Mouse (Mus musculus): ENCODE data around the gene Parvb. TPM values are rescaled to one million over a fixed set of nuclear protein-coding genes. Genes with fewer than 3 reads are reported as not detected.

The Parvb gene
- polyA plus RNA-seq, 1 experiment: 54.5 TPM

DNA sequence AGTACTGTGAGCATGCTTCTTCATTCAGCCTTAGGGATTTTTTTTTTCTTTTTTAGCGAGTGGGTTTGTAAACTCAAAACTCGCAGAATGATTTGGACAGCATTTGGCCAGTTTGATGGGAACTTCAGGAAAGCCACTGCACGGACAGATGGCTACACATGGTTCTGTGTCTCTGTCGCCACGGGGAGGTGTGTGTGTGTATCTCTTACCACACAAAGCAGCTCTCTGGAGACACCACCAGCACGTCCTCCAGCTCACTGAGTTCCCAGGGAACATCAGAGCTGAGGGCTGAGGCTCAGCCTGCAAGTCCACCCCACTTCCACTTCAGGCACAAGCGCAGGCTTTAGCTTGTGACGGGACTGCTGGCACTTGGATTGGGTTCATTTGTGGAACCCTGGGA, 22.5 kb downstream of the Parvb start:
- no peak overlapping the region for H3K27ac ChIP-seq (ENCODE audit: insufficient read depth, low read length)
- H3K9me3 ChIP-seq (replicated peaks; ENCODE audit: control insufficient read depth, insufficient read depth, low read length, poor library complexity, severe bottlenecking): no peaks in the 10 kb centered on the region
- no peaks in the 10 kb centered on the region for H3K36me3 ChIP-seq (ENCODE audit: control insufficient read depth, insufficient read depth, low read length, poor library complexity, severe bottlenecking)
- H3K4me3 ChIP-seq (ENCODE audit: low read depth, low read length): no peak overlapping the region
- TF ChIP-seq EP300 (IDR thresholded peaks at IDR 0.05; ENCODE audit: insufficient read depth, low read depth, low read length) (no peak), CTCF (IDR thresholded peaks at IDR 0.05; ENCODE audit: low read depth, low read length) (no peak), POLR2A (IDR thresholded peaks at IDR 0.05; ENCODE audit: insufficient read depth, low read length) (no peak)
- no peak overlapping the region for H3K9ac ChIP-seq (ENCODE audit: low read depth, poor library complexity, severe bottlenecking)
- no peaks in the 10 kb centered on the region for H3K27me3 ChIP-seq (ENCODE audit: control insufficient read depth, insufficient read depth, low read length, poor library complexity, severe bottlenecking)
- no peaks in the 10 kb centered on the region for H3K4me1 ChIP-seq (ENCODE audit: control insufficient read depth, insufficient read depth, low read length)

DNA sequence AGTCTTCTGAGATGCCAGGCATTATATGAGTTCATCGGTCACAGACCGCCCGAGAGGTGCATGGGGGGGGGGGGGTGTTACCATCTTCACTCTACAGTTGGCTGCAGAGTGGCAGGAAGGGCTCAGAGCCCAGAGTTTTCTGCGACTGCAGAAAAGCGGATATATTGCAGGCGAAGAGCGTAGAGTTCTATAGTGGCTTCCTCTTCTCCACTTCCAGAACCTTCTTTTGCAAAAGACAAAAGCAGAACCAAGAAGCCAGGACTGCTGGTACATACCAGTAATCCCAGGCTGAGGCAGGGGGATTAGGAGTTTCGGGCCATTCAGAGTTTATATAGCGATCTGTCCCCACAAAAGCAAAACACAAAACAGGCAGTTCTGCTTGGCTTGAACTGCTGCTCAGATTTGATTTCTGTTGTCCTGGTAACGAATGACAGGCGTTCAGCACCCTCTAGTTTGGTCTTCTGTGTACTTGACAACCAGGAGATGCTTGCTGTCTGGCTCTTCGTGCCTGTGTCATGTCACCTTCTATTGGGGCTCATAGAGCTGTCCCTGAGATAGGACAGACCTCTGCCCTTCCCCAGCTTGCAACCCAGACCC, 24.5 kb downstream of the Parvb start:
- Histone ChIP-seq H3K4me1 (ENCODE audit: control insufficient read depth, insufficient read depth, low read length) (peaks cover 2% of the 10 kb centered on the region), H3K9me3 (replicated peaks; ENCODE audit: control insufficient read depth, insufficient read depth, low read length, poor library complexity, severe bottlenecking) (no peaks in the 10 kb centered on the region), H3K36me3 (ENCODE audit: control insufficient read depth, insufficient read depth, low read length, poor library complexity, severe bottlenecking) (no peaks in the 10 kb centered on the region), H3K27ac (ENCODE audit: insufficient read depth, low read length) (no peak overlapping the region), H3K4me3 (ENCODE audit: low read depth, low read length) (no peak overlapping the region), H3K27me3 (ENCODE audit: control insufficient read depth, insufficient read depth, low read length, poor library complexity, severe bottlenecking) (no peaks in the 10 kb centered on the region), H3K9ac (ENCODE audit: low read depth, poor library complexity, severe bottlenecking) (no peak overlapping the region)
- TF ChIP-seq EP300 (IDR thresholded peaks at IDR 0.05; ENCODE audit: insufficient read depth, low read depth, low read length) (no peak), CTCF (IDR thresholded peaks at IDR 0.05; ENCODE audit: low read depth, low read length) (no peak), POLR2A (IDR thresholded peaks at IDR 0.05; ENCODE audit: insufficient read depth, low read length) (no peak)

- Histone ChIP-seq H3K9me3 (replicated peaks; ENCODE audit: control insufficient read depth, insufficient read depth, low read length, poor library complexity, severe bottlenecking) (no peaks in the 10 kb centered on the region), H3K36me3 (ENCODE audit: control insufficient read depth, insufficient read depth, low read length, poor library complexity, severe bottlenecking) (no peaks in the 10 kb centered on the region), H3K4me1 (ENCODE audit: control insufficient read depth, insufficient read depth, low read length) (peaks cover 2% of the 10 kb centered on the region), H3K27ac (ENCODE audit: insufficient read depth, low read length) (no peak overlapping the region), H3K9ac (ENCODE audit: low read depth, poor library complexity, severe bottlenecking) (no peak overlapping the region), H3K4me3 (ENCODE audit: low read depth, low read length) (no peak overlapping the region), H3K27me3 (ENCODE audit: control insufficient read depth, insufficient read depth, low read length, poor library complexity, severe bottlenecking) (no peaks in the 10 kb centered on the region)
- TF ChIP-seq CTCF (IDR thresholded peaks at IDR 0.05; ENCODE audit: low read depth, low read length) (no peak), EP300 (IDR thresholded peaks at IDR 0.05; ENCODE audit: insufficient read depth, low read depth, low read length) (no peak), POLR2A (IDR thresholded peaks at IDR 0.05; ENCODE audit: insufficient read depth, low read length) (no peak)
These were observed 25.0 kb downstream of the Parvb start for GRCm38 (mm10) chr15:84256864-84257263.

DNA sequence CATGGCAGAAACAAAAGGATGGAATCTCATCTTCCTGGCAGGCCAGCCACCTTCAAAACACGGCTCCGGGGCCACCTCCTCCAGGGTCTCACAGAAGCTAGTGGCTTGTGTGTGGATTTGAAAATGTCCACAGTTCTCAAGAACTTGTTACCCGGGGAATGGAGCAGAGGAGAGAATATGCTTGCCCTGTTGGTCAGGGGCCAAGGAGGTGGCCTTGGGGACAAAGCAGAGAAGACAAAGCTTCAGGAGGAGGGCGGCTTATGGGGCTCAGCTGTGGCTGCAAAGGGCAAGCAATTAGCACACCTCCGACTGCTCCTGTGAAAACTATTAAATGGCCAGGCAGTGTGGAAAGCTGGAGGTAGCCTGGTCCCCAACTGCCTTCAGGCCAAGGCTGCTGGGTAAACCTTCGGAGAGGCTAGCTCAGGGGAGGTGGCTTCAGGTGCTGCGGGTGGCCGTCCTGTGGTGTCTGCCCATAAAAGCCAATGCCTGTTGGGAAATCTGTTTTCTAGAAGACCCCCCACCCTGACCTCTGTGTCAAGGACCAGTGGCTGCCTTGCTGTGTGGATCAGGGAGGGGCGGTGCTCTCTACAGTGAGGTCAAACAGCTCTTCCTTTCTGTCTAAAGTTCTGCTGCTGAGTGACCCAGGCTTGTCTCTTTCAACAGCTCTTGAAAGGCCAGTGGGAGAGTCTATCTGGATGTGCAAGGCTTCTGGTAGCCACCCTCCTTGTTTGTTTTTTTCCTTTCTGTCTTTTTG, 26.9 kb downstream of the Parvb start:
- no peaks in the 10 kb centered on the region for H3K36me3 ChIP-seq (ENCODE audit: control insufficient read depth, insufficient read depth, low read length, poor library complexity, severe bottlenecking)
- no peak overlapping the region for H3K27ac ChIP-seq (ENCODE audit: insufficient read depth, low read length)
- H3K27me3 ChIP-seq (ENCODE audit: control insufficient read depth, insufficient read depth, low read length, poor library complexity, severe bottlenecking): no peaks in the 10 kb centered on the region
- peaks cover 2% of the 10 kb centered on the region for H3K4me1 ChIP-seq (ENCODE audit: control insufficient read depth, insufficient read depth, low read length)
- H3K9ac ChIP-seq (ENCODE audit: low read depth, poor library complexity, severe bottlenecking): no peak overlapping the region
- H3K9me3 ChIP-seq (replicated peaks; ENCODE audit: control insufficient read depth, insufficient read depth, low read length, poor library complexity, severe bottlenecking): no peaks in the 10 kb centered on the region
- H3K4me3 ChIP-seq (ENCODE audit: low read depth, low read length): no peak overlapping the region
- TF ChIP-seq EP300 (IDR thresholded peaks at IDR 0.05; ENCODE audit: insufficient read depth, low read depth, low read length) (no peak), POLR2A (IDR thresholded peaks at IDR 0.05; ENCODE audit: insufficient read depth, low read length) (no peak), CTCF (IDR thresholded peaks at IDR 0.05; ENCODE audit: low read depth, low read length) (no peak)

DNA sequence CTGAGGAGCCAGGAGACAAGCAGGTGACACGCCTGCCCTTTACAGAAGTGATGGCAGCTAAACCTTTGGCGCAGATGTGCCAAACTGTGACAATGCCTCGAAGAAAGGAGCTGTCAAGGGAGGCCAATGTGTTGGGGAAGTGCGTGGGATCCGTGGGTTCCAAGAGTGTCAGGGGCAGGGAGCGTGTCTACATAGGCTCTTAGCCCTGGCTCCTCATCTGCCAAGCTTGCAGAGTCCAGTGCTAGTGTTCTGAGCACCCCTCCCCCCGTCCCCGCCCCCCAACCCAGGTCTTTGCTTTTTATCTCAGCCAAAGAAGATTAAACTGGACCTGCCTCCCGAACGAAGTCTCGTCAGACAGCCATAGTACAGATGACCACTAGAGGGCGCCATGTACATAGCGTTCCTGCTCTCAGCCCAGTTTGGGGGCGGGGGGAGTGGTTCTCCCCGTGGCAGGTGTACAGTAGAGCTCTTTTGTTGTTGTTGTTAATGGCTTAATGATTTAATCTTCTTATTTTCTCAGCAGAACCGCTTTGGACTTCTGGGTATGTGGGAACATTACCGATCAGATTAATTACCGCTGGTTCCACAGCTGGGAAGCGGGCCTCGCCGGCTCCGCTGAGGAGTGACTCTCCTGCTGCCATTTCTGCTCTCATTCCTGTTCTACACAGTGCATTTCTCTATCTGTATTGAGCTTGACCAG, 28.4 kb downstream of the Parvb start:
- Histone ChIP-seq H3K4me1 (ENCODE audit: control insufficient read depth, insufficient read depth, low read length) (peaks cover 2% of the 10 kb centered on the region), H3K9ac (ENCODE audit: low read depth, poor library complexity, severe bottlenecking) (no peak overlapping the region), H3K36me3 (ENCODE audit: control insufficient read depth, insufficient read depth, low read length, poor library complexity, severe bottlenecking) (no peaks in the 10 kb centered on the region), H3K4me3 (ENCODE audit: low read depth, low read length) (no peak overlapping the region), H3K27me3 (ENCODE audit: control insufficient read depth, insufficient read depth, low read length, poor library complexity, severe bottlenecking) (no peaks in the 10 kb centered on the region), H3K9me3 (replicated peaks; ENCODE audit: control insufficient read depth, insufficient read depth, low read length, poor library complexity, severe bottlenecking) (no peaks in the 10 kb centered on the region), H3K27ac (ENCODE audit: insufficient read depth, low read length) (no peak overlapping the region)
- peak; percentile 94 for TF ChIP-seq CTCF (IDR thresholded peaks at IDR 0.05; ENCODE audit: low read depth, low read length)
- no peak for TF ChIP-seq EP300 (IDR thresholded peaks at IDR 0.05; ENCODE audit: insufficient read depth, low read depth, low read length)
- TF ChIP-seq POLR2A (IDR thresholded peaks at IDR 0.05; ENCODE audit: insufficient read depth, low read length): no peak

GRCm38 (mm10) chr15:84262630-84263029, 30.8 kb downstream of the Parvb start:
- H3K27me3 ChIP-seq (ENCODE audit: control insufficient read depth, insufficient read depth, low read length, poor library complexity, severe bottlenecking): no peaks in the 10 kb centered on the region
- H3K9me3 ChIP-seq (replicated peaks; ENCODE audit: control insufficient read depth, insufficient read depth, low read length, poor library complexity, severe bottlenecking): no peaks in the 10 kb centered on the region
- H3K9ac ChIP-seq (ENCODE audit: low read depth, poor library complexity, severe bottlenecking): no peak overlapping the region
- no peak overlapping the region for H3K27ac ChIP-seq (ENCODE audit: insufficient read depth, low read length)
- TF ChIP-seq CTCF (IDR thresholded peaks at IDR 0.05; ENCODE audit: low read depth, low read length) (no peak), EP300 (IDR thresholded peaks at IDR 0.05; ENCODE audit: insufficient read depth, low read depth, low read length) (no peak), POLR2A (IDR thresholded peaks at IDR 0.05; ENCODE audit: insufficient read depth, low read length) (no peak)
- no peaks in the 10 kb centered on the region for H3K36me3 ChIP-seq (ENCODE audit: control insufficient read depth, insufficient read depth, low read length, poor library complexity, severe bottlenecking)
- H3K4me3 ChIP-seq (ENCODE audit: low read depth, low read length): no peak overlapping the region
- peaks cover 2% of the 10 kb centered on the region for H3K4me1 ChIP-seq (ENCODE audit: control insufficient read depth, insufficient read depth, low read length)
